ENCODE assay signal across 9 mouse cellular contexts in genomic region chr4:102591798-102592197, GRCm38 (mm10).
DNase-seq lines count a peak whose midpoint lies in the region; ATAC-seq lines count a peak whose summit lies in the region.
"Had no signal": no experiment of that assay in that cellular context is flagged by ENCODE, and none has a peak within 500 bp of the region (broad histone marks: within the 10 kb centered on the region; RNA-seq: fewer than 3 reads in every experiment).

No protein-coding gene starts in this region.

- no peaks in the 10 kb centered on the region for H3K36me3 ChIP-seq in forebrain, embryonic 15.5 days
- H3K36me3 ChIP-seq in midbrain, embryonic 11.5 days (ENCODE audit: control insufficient read depth, insufficient read depth, low read length), result no peaks in the 10 kb centered on the region

- peak; percentile 35 to 65 for DNase-seq in layer of hippocampus, adult 18-20 months (ENCODE audit: low spot score in 2 of 2)
- DNase-seq in layer of hippocampus, postnatal 25 days (ENCODE audit: extremely low spot score in 1 of 2, low spot score in 1 of 2), result no peak
- DNase-seq in midbrain, embryonic 11.5 days (ENCODE audit: low spot score, missing footprints), result peak; percentile 87
- DNase-seq in right cerebral cortex, postnatal 25 days, result peak; percentile 52
- DNase-seq in thymus, postnatal 36 days, result no peak
- DNase-seq in gastrocnemius, postnatal 25 days, result no peak
- no peak for DNase-seq in spleen, adult 12 weeks (ENCODE audit: low spot score)
- DNase-seq: cerebellum, adult 11-12 months had no signal

- 38% methylated on average over 4 of the region's 4 CpGs for WGBS in forebrain, embryonic 15.5 days
- 25% methylated on average over 4 of the region's 4 CpGs for WGBS in midbrain, embryonic 11.5 days

- H3K9me3 ChIP-seq in forebrain, embryonic 15.5 days, result no peaks in the 10 kb centered on the region
- H3K9me3 ChIP-seq in midbrain, embryonic 11.5 days (ENCODE audit: control insufficient read depth, low read length), result no peaks in the 10 kb centered on the region

- H3K4me1 ChIP-seq in forebrain, embryonic 15.5 days, result peaks cover 43% of the 10 kb centered on the region
- H3K4me1 ChIP-seq in midbrain, embryonic 11.5 days (ENCODE audit: control insufficient read depth, insufficient read depth, low read length), result peaks cover 34% of the 10 kb centered on the region

- H3K4me2 ChIP-seq in forebrain, embryonic 15.5 days (replicated peaks), result no peak overlapping the region; the same call in 1 of the 2 replicates
- H3K4me2 ChIP-seq in midbrain, embryonic 11.5 days, result no peak overlapping the region

- H3K9ac ChIP-seq in forebrain, embryonic 15.5 days (replicated peaks), result no peak overlapping the region
- H3K9ac ChIP-seq in midbrain, embryonic 11.5 days (ENCODE audit: low read length), result 0 out of 2 replicates have a peak overlapping the region, but pooled peaks have one; percentile 4

- H3K4me3 ChIP-seq in forebrain, embryonic 15.5 days, result no peak overlapping the region
- H3K4me3 ChIP-seq in midbrain, embryonic 11.5 days (ENCODE audit: low read depth, low read length), result no peak overlapping the region

- 0 out of 2 replicates have a peak, but pooled peaks have one; percentile 38 for ATAC-seq in forebrain, embryonic 15.5 days (replicated peaks)
- ATAC-seq in midbrain, embryonic 11.5 days (ENCODE audit: low FRiP score), result peak; percentile 56

- no peaks in the 10 kb centered on the region for H3K27me3 ChIP-seq in forebrain, embryonic 15.5 days
- no peaks in the 10 kb centered on the region for H3K27me3 ChIP-seq in midbrain, embryonic 11.5 days (ENCODE audit: control insufficient read depth, insufficient read depth, low read length)

- peak overlapping the region; percentile 10; the same call in 1 of the 2 replicates for H3K27ac ChIP-seq in forebrain, embryonic 15.5 days (replicated peaks)
- H3K27ac ChIP-seq in midbrain, embryonic 11.5 days (ENCODE audit: low read depth, low read length), result no peak overlapping the region; the same call in 1 of the 2 replicates

Comparison
In these comparisons a context has a peak if more than half of its experiments do, and no peak if none do; other contexts are left out.
1. DNase-seq: peak in layer of hippocampus, adult 18-20 months (2 of 2), midbrain, embryonic 11.5 days (single experiment) and right cerebral cortex, postnatal 25 days (single experiment); none in layer of hippocampus, postnatal 25 days (0 of 2), thymus, postnatal 36 days (0 of 2), gastrocnemius, postnatal 25 days (single experiment) and spleen, adult 12 weeks (single experiment).